Mouse (Mus musculus): ENCODE data around the gene Syde2.

- TF ChIP-seq CTCF (IDR thresholded peaks at IDR 0.05; ENCODE audit: borderline replicate concordance, insufficient read depth, low read depth, low read length), result no peak
- TF ChIP-seq POLR2A (IDR thresholded peaks at IDR 0.05; ENCODE audit: borderline replicate concordance, insufficient read depth, low read length), result no peak
Measured at GRCm38 (mm10) chr3:146057131-146057530, 69.5 kb downstream of the Syde2 start.

All from cerebellum, adult 2 months (tissue).